Mouse (Mus musculus): ENCODE measurements around the gene Rpl23.

The Rpl23 gene

GRCm38 (mm10) chr11:97819102-97819501, 36.9 kb upstream of the Rpl23 start:
- Histone ChIP-seq H3K36me3 (ENCODE audit: control insufficient read depth, insufficient read depth, low read length, poor library complexity, severe bottlenecking) (peaks cover 17% of the 10 kb centered on the region), H3K27me3 (ENCODE audit: control insufficient read depth, insufficient read depth, low read length, poor library complexity, severe bottlenecking) (no peaks in the 10 kb centered on the region)
- no peak for DNase-seq (ENCODE audit: low read depth, low spot score)

GRCm38 (mm10) chr11:97818571-97818970, 36.3 kb upstream of the Rpl23 start:
- DNase-seq (ENCODE audit: low read depth, low spot score) = no peak
- Histone ChIP-seq H3K36me3 (ENCODE audit: control insufficient read depth, insufficient read depth, low read length, poor library complexity, severe bottlenecking) (peaks cover 19% of the 10 kb centered on the region), H3K27me3 (ENCODE audit: control insufficient read depth, insufficient read depth, low read length, poor library complexity, severe bottlenecking) (no peaks in the 10 kb centered on the region)

DNA sequence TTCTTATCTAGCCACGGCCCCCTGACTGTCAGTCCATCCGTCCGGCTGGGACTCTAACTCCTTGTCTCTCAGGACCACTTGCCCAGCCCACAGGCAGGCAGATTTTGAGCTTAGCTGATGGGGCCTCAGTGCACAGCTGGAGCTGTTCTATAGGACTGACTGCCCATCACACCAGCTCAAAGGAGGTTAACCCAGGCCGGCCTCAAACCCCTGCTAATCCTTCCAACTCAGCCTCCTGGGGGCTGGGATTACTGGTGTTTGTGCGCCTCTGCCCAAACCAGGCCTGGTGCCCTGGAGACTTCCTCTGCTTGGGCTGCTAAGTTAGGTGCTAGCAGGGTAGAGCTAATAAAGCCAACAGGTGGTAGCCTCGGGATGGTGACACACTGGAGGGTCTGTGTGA, 35.8 kb upstream of the Rpl23 start:
- H3K27me3 ChIP-seq (ENCODE audit: control insufficient read depth, insufficient read depth, low read length, poor library complexity, severe bottlenecking) = no peaks in the 10 kb centered on the region
- peaks cover 20% of the 10 kb centered on the region for H3K36me3 ChIP-seq (ENCODE audit: control insufficient read depth, insufficient read depth, low read length, poor library complexity, severe bottlenecking)
- no peak for DNase-seq (ENCODE audit: low read depth, low spot score)

DNA sequence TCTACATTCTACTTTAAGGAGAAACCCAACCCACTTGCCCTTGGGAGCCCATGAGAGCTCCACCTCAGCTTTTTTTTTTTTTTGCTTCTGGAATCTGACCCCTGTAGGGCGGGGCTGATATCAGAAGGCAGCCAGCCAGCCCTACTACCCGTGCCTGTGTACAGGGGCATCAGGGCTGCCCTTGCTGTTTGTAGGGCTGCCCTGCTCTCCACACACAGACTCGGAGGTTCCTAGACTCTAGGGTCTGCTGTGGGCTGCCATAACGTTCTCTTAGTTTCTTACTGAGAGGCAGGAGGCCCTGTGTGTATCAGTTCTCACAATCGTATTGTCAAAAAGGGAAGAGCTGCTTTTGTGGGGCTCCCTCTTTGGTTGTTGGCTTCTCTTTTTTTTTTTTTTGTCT, 35.1 kb upstream of the Rpl23 start:
- no peaks in the 10 kb centered on the region for H3K27me3 ChIP-seq (ENCODE audit: control insufficient read depth, insufficient read depth, low read length, poor library complexity, severe bottlenecking)
- no peak for DNase-seq (ENCODE audit: low read depth, low spot score)

DNA sequence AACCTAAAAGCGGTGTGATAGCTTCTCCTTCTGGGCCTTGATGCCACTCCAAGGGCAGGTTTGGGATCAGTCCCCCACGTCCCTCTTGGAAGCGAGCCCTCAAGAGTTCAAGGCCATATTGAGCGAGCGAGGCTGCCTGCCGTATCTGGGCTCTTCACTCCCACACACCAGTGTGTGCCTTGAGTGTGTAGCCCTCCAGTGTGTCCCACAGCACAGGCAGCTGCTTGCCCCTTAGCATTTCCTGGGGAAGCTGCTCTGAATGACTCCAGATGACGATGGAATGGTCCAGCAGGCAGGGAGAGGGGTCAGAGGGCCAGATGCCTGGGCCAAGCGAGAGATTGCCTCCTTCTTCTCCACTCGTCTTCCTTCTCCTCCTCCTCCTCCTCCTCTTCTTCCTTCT, 34.7 kb upstream of the Rpl23 start:
- peaks cover 25% of the 10 kb centered on the region for H3K36me3 ChIP-seq (ENCODE audit: control insufficient read depth, insufficient read depth, low read length, poor library complexity, severe bottlenecking)
- H3K27me3 ChIP-seq (ENCODE audit: control insufficient read depth, insufficient read depth, low read length, poor library complexity, severe bottlenecking) = no peaks in the 10 kb centered on the region

More for the DNA sequence above, 35.1 kb upstream of the Rpl23 start:
- peaks cover 24% of the 10 kb centered on the region for H3K36me3 ChIP-seq (ENCODE audit: control insufficient read depth, insufficient read depth, low read length, poor library complexity, severe bottlenecking)

DNA sequence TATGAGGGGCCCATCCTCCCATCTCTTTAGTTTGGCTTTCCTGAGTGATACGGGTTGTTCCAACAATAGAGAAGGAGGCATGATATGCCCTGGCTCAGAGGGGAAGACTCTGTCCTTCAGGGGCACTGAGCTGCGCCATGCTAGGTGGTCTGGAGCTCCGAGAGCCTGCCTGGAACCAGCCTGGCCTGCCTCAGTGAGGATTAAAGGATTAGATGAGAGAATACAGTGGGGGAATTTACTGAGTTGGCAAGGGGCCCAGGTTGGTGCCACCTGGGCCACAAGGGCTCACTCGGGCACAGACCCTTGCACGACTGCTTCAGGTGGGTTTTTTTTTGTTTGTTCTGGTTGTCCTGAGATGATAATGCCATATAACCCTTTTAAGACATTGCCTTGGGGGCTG, 33.9 kb upstream of the Rpl23 start:
- Histone ChIP-seq H3K36me3 (ENCODE audit: control insufficient read depth, insufficient read depth, low read length, poor library complexity, severe bottlenecking) (peaks cover 25% of the 10 kb centered on the region), H3K27me3 (ENCODE audit: control insufficient read depth, insufficient read depth, low read length, poor library complexity, severe bottlenecking) (no peaks in the 10 kb centered on the region)
- no peak for DNase-seq (ENCODE audit: low read depth, low spot score)

More for the DNA sequence above, 34.7 kb upstream of the Rpl23 start:
- DNase-seq (ENCODE audit: low read depth, low spot score) = no peak

GRCm38 (mm10) chr11:97815736-97816135, 33.5 kb upstream of the Rpl23 start:
- DNase-seq (ENCODE audit: low read depth, low spot score) = no peak
- H3K36me3 ChIP-seq (ENCODE audit: control insufficient read depth, insufficient read depth, low read length, poor library complexity, severe bottlenecking) = peaks cover 25% of the 10 kb centered on the region

DNA sequence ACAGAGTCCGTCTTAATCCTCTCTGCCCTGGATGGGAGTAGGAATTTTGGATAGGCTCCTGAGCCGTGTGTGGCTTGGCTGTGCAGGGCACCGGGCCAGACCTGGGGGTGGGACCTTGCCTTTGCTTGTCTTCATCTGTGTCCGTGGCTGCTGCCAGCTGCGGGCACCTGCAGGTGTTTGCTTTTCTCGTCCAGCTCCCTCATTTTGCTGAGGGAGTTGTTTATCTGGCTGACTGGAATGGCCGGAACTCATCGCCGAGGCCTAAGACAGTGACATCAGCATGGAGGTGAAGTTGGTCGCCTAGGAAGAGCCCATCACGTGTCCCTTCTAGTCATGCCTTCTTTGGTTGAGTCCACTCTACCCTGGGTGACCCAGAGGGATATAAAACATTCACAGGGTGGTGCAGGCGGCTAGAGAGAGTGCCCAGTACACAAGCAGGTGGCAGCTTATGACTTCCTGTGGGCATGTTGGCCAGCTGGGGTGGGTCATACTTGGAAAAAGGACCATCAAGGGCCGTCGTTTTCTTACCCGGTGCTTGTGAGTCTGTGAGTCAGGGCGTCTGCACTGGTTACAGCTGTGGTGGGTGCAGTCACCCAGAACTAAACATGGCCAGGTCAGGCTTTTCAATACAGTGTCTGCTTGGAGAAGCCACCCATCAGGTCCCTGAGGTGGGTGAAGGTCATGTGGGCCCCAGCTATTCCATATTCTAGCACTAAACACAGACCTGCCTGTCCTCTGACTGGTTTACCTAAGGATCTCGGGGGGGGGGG, 31.7 kb upstream of the Rpl23 start:
- DNase-seq (ENCODE audit: low read depth, low spot score) = no peak
- H3K36me3 ChIP-seq (ENCODE audit: control insufficient read depth, insufficient read depth, low read length, poor library complexity, severe bottlenecking) = peaks cover 25% of the 10 kb centered on the region
- H3K27me3 ChIP-seq (ENCODE audit: control insufficient read depth, insufficient read depth, low read length, poor library complexity, severe bottlenecking) = no peaks in the 10 kb centered on the region

More at GRCm38 (mm10) chr11:97815736-97816135, 33.5 kb upstream of the Rpl23 start:
- H3K27me3 ChIP-seq (ENCODE audit: control insufficient read depth, insufficient read depth, low read length, poor library complexity, severe bottlenecking) = no peaks in the 10 kb centered on the region

DNA sequence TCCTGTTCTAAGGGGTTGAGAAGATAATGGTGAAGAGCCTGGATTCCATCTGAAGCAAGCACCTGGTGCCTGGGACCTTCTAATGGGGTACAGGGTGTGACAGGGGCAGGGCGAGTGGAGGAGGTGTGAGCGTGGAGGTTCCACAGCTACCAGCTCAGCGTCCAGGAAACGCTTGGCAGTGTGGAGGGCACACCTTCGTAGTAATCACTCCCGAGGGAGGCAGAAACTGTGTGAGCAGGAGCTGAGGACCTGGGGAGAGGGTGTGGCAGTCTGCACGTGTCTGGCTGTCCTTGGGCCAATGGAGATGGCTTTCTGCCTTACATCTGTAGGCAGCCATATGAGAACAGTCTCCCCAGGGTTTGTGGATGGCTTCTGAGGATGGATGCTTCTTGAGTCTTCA, 30.8 kb upstream of the Rpl23 start:
- no peak for DNase-seq (ENCODE audit: low read depth, low spot score)
- Histone ChIP-seq H3K36me3 (ENCODE audit: control insufficient read depth, insufficient read depth, low read length, poor library complexity, severe bottlenecking) (peaks cover 28% of the 10 kb centered on the region), H3K27me3 (ENCODE audit: control insufficient read depth, insufficient read depth, low read length, poor library complexity, severe bottlenecking) (no peaks in the 10 kb centered on the region)

DNA sequence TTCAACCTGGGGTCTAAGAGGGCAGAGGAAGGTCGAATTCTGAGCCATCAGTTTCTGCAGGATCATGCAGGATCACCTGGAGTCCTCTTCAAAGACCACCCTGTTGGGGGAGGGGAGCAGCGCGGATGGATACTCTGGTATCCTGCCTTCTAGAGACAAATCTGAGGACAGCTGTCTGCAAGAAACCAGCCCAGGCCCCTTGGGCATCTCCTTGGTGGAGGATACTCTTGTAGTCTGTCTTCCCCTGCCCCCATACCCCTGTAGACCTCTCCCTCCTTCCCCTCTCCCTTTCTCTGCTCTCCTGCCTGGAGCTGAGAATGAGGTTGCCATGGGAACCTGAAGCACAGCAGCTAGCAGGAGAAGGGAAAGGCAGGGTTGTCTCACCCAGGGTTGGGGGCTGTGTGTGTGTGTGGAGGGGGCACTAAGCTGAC, 30.3 kb upstream of the Rpl23 start:
- Histone ChIP-seq H3K27me3 (ENCODE audit: control insufficient read depth, insufficient read depth, low read length, poor library complexity, severe bottlenecking) (no peaks in the 10 kb centered on the region), H3K36me3 (ENCODE audit: control insufficient read depth, insufficient read depth, low read length, poor library complexity, severe bottlenecking) (peaks cover 27% of the 10 kb centered on the region)

DNA sequence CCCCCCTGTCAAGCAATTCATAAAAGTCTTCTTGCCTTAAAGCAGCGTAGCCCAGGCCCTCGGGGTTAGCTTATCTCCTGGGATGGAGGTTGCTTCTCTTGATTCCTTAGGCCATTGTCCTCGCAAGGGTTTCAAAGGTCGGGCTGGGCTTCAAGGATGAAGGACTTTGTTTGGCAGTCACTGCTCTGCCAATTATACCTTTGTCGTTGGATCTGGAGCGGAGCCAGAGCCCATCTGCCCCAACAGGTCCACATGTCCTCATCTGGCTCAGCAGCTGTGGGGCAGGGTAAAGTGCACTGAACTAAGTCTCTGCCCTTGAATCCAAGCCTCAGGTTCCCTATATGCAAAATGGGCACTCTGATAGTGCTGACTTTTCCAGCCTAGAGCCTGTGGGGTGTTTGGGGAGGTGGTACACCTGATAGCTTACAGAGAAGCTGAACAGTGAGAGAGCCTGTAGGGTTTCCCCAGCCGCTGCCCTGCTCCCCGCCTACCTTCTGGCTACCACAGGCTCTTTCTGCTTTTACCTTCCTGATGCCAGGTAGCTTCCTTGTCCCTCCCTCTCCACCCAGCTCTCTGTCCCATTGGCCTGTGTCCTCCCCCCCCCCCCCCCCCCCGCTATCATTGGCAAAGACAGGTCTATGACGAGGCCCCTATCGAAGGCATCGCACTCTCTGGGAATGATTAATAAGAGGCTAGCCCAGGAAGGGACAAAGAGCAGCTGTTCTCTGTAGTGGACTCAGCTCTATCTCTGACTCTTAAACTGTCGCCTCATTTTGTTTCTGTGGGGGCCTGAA, 29.5 kb upstream of the Rpl23 start:
- DNase-seq (ENCODE audit: low read depth, low spot score) = no peak
- Histone ChIP-seq H3K36me3 (ENCODE audit: control insufficient read depth, insufficient read depth, low read length, poor library complexity, severe bottlenecking) (peaks cover 27% of the 10 kb centered on the region), H3K27me3 (ENCODE audit: control insufficient read depth, insufficient read depth, low read length, poor library complexity, severe bottlenecking) (no peaks in the 10 kb centered on the region)

More for the DNA sequence above, 30.3 kb upstream of the Rpl23 start:
- DNase-seq (ENCODE audit: low read depth, low spot score) = no peak

GRCm38 (mm10) chr11:97810970-97811369, 28.7 kb upstream of the Rpl23 start:
- Histone ChIP-seq H3K36me3 (ENCODE audit: control insufficient read depth, insufficient read depth, low read length, poor library complexity, severe bottlenecking) (peaks cover 22% of the 10 kb centered on the region), H3K27me3 (ENCODE audit: control insufficient read depth, insufficient read depth, low read length, poor library complexity, severe bottlenecking) (no peaks in the 10 kb centered on the region)
- DNase-seq (ENCODE audit: low read depth, low spot score) = no peak

DNA sequence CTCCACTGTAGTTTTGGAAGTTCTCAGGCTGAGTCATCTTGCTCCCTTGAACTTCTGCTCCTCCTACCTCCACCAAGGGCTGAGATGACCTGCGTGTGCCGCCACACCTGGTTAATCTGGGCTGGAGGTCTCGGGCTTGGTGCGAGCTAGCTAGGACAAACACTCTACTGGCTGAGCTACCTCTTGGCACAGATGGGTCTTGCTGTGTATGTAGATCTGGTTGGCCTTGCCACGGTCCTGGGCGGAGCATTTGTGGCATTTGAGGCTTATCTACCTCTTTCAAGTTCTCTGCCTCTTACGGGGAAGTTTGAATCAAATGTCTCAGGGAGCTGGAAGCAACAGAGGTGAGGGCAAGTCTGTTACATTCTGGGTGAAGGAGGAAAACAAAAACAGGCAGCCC, 28.1 kb upstream of the Rpl23 start:
- peaks cover 17% of the 10 kb centered on the region for H3K36me3 ChIP-seq (ENCODE audit: control insufficient read depth, insufficient read depth, low read length, poor library complexity, severe bottlenecking)
- no peak for DNase-seq (ENCODE audit: low read depth, low spot score)
- no peaks in the 10 kb centered on the region for H3K27me3 ChIP-seq (ENCODE audit: control insufficient read depth, insufficient read depth, low read length, poor library complexity, severe bottlenecking)

- Histone ChIP-seq H3K36me3 (ENCODE audit: control insufficient read depth, insufficient read depth, low read length, poor library complexity, severe bottlenecking) (peaks cover 16% of the 10 kb centered on the region), H3K27me3 (ENCODE audit: control insufficient read depth, insufficient read depth, low read length, poor library complexity, severe bottlenecking) (no peaks in the 10 kb centered on the region)
- no peak for DNase-seq (ENCODE audit: low read depth, low spot score)
Measured at GRCm38 (mm10) chr11:97809235-97810121, 27.2 kb upstream of the Rpl23 start.

All from splenic B cell, adult 2 months (primary cell).